Mouse (Mus musculus) adrenal gland, adult 18-20 months (tissue): ENCODE measurements around the gene Isg20. TPM values are rescaled to one million over a fixed set of nuclear protein-coding genes. Genes with fewer than 3 reads are reported as not detected.

Experiments
- DNase-seq, 2 experiments: peaks; one replicate each; pipeline ENCODE4 v3.0.0; 2021 to 2022; ENCODE audit warnings: low spot score in 2 of 2
- long read RNA-seq, 2 experiments: library from polyadenylated mRNA; stranded (forward); transcript quantifications; one replicate each; pipeline ENCODE4 v2.0.0; 2021
- total RNA-seq, 2 experiments: library from RNA; stranded (reverse); gene quantifications; 1 replicate in 1 of 2; 2 replicates in 1 of 2; pipeline ENCODE4 v1.2.3; 2021

The Isg20 gene
- 10 to 100 TPM in 1 of 2 experiments, 1 to 10 TPM in 1; 5.4 to 12.2 TPM for total RNA-seq
- long read RNA-seq, experiment 1, transcript Isg20-201 (4 exons, 1,083 nt), result major isoform, 5 of 6 reads
- long read RNA-seq, experiment 1, partial matches to known transcripts, result 0 of 6 reads
- long read RNA-seq, experiment 1, other reads (novel, unspliced or antisense), result 1 of 6 reads
- long read RNA-seq, experiment 2, partial matches to known transcripts, result 0 of 5 reads
- long read RNA-seq, experiment 2, other reads (novel, unspliced or antisense), result 1 of 5 reads

- no peak for DNase-seq
Observed at GRCm38 (mm10) chr7:78912974-78913474, at the start of gene Isg20. Isg20 (plus strand) TSS chr7:78913424.

GRCm38 (mm10) chr7:78863796-78864445 lies 49.3 kb upstream of the Isg20 start:
- no peak for DNase-seq

GRCm38 (mm10) chr7:78864446-78864802 lies 48.8 kb upstream of the Isg20 start:
- no peak for DNase-seq

- DNase-seq, result no peak
Observed at GRCm38 (mm10) chr7:78865212-78865949, 47.8 kb upstream of the Isg20 start.

- no peak for DNase-seq
Observed at GRCm38 (mm10) chr7:78868731-78869130, 44.5 kb upstream of the Isg20 start.

GRCm38 (mm10) chr7:78872366-78872765 lies 40.9 kb upstream of the Isg20 start:
- no peak for DNase-seq

GRCm38 (mm10) chr7:78872831-78873230 lies 40.4 kb upstream of the Isg20 start:
- DNase-seq, result no peak

- DNase-seq, result no peak
Observed at GRCm38 (mm10) chr7:78881607-78882468, 31.4 kb upstream of the Isg20 start.

GRCm38 (mm10) chr7:78882469-78882837 lies 30.8 kb upstream of the Isg20 start:
- DNase-seq, result no peak

GRCm38 (mm10) chr7:78883016-78883725 lies 30.1 kb upstream of the Isg20 start:
- no peak for DNase-seq

GRCm38 (mm10) chr7:78883726-78884060 lies 29.5 kb upstream of the Isg20 start:
- no peak for DNase-seq

- DNase-seq, result no peak
Observed at GRCm38 (mm10) chr7:78884139-78884538, 29.1 kb upstream of the Isg20 start.

- DNase-seq, result no peak
Observed at GRCm38 (mm10) chr7:78885404-78885803, 27.8 kb upstream of the Isg20 start.

- no peak for DNase-seq
Observed at GRCm38 (mm10) chr7:78886496-78886895, 26.7 kb upstream of the Isg20 start.

- DNase-seq, result no peak
Observed at GRCm38 (mm10) chr7:78887431-78887842, 25.8 kb upstream of the Isg20 start.

- DNase-seq, result peak; percentile 92 to 93
Observed at GRCm38 (mm10) chr7:78890641-78891040, 22.6 kb upstream of the Isg20 start.

GRCm38 (mm10) chr7:78893917-78894316 lies 19.3 kb upstream of the Isg20 start:
- no peak for DNase-seq

- no peak for DNase-seq
Observed at GRCm38 (mm10) chr7:78895021-78895652, 18.1 kb upstream of the Isg20 start.

- DNase-seq, result peak; percentile 95 to 96
Observed at GRCm38 (mm10) chr7:78895653-78896333, 17.4 kb upstream of the Isg20 start, which contains the start of gene Aen. Aen (plus strand) TSS chr7:78895854.
